Mouse (Mus musculus): Measurements from ENCODE around the gene H2-T22.
"Not testable (repeated sequence)": the region's sequence is repeated elsewhere in the genome, so short reads cannot be mapped to it uniquely, and the experiment has no call there.

- not testable (repeated sequence) for TF ChIP-seq TAL1, GATA1 (IDR thresholded peaks at IDR 0.05; ENCODE audit: low read length)
These were observed 11.6 kb downstream of the H2-T22 start for GRCm38 (mm10) chr17:36030703-36031582.
